Mouse (Mus musculus) liver, embryonic 14 days (tissue): Measurements from ENCODE around the gene Sec23b. TPM values are rescaled to one million over a fixed set of nuclear protein-coding genes. Genes with fewer than 3 reads are reported as not detected.

Source experiments
- polyA plus RNA-seq: library from polyadenylated mRNA; depleted of rRNA; stranded (reverse); fragments of >200 nt; gene quantifications from 2 replicates; pipeline ENCODE4 v1.2.3, GENCODE M21; 2012; rRNA removed

Sec23b gene
- 25.3 and 30.1 TPM in 2 replicates for polyA plus RNA-seq

GRCm38 (mm10) chr2:144555820-144556552, at the start of gene Sec23b:
Gene Sec23b (plus strand): TSS chr2:144556229.

GRCm38 (mm10) chr2:144526981-144527820, 28.8 kb upstream of the Sec23b start, which contains the start of the genes Dzank1 and Polr3f:
Gene Dzank1 (minus strand): TSS chr2:144527414.
Gene Polr3f (plus strand): TSS chr2:144527718.

GRCm38 (mm10) chr2:144550529-144550928, 5.5 kb upstream of the Sec23b start, which contains the start of gene Rbbp9:
Gene Rbbp9 (minus strand): TSS chr2:144550869.

GRCm38 (mm10) chr2:144593951-144594651, 38.1 kb downstream of the Sec23b start, which contains the start of gene Smim26:
Gene Smim26 (plus strand): TSS chr2:144594054.

GRCm38 (mm10) chr2:144599831-144600687, 44.0 kb downstream of the Sec23b start, which contains the start of gene Dtd1:
Gene Dtd1 (plus strand): TSS chr2:144599897.

Other genes with a start within 250 kb of the Sec23b start
- gene Ovol2, start 224.1 kb upstream of the Sec23b start, polyA plus RNA-seq = 0.02 and 0.03 TPM in 2 replicates
- gene Kat14, start 187.2 kb upstream of the Sec23b start, polyA plus RNA-seq = 13.0 and 13.9 TPM in 2 replicates
- not detected in 2 replicates for gene Pet117, start 187.2 kb upstream of the Sec23b start, polyA plus RNA-seq
- 0.01 and 0.03 TPM in 2 replicates for gene Dzank1, start 28.8 kb upstream of the Sec23b start, polyA plus RNA-seq
- gene Polr3f, start 28.5 kb upstream of the Sec23b start, polyA plus RNA-seq = 6.2 and 6.8 TPM in 2 replicates
- gene Rbbp9, start 5.4 kb upstream of the Sec23b start, polyA plus RNA-seq = 4.2 and 4.6 TPM in 2 replicates
- 16.6 and 17.7 TPM in 2 replicates for gene Smim26, start 37.8 kb downstream of the Sec23b start, polyA plus RNA-seq
- gene Dtd1, start 43.7 kb downstream of the Sec23b start, polyA plus RNA-seq = 11.2 and 11.9 TPM in 2 replicates